Mouse (Mus musculus): Measurements from ENCODE around the gene Hnf4a. TPM values are rescaled to one million over a fixed set of nuclear protein-coding genes. Genes with fewer than 3 reads are reported as not detected.

The Hnf4a gene
- polyA plus RNA-seq, 1 experiment from 2014 or later = not detected

- Histone ChIP-seq H3K27ac (no peak within 1 kb of the TSS), H3K27me3 (peaks cover 5% of the 10 kb centered on the region; the same call in 1 of the 2 replicates)
Observed at GRCm38 (mm10) chr2:163492018-163492417, 14.6 kb upstream of the Hnf4a start, which contains the start of gene R3hdml. Gene R3hdml (plus strand): TSS chr2:163492318.

GRCm38 (mm10) chr2:163493031-163493430 is 13.6 kb upstream of the Hnf4a start:
- H3K4me1 ChIP-seq = 0 out of 2 replicates have a peak, but pooled peaks cover 10% of the 10 kb centered on the region

More at GRCm38 (mm10) chr2:163492018-163492417, 14.6 kb upstream of the Hnf4a start, which contains the start of gene R3hdml:
- Histone ChIP-seq H3K4me1 (0 out of 2 replicates have a peak, but pooled peaks cover 10% of the 10 kb centered on the region), H3K9ac (no peak within 1 kb of the TSS), H3K9me3 (no peaks in the 10 kb centered on the region), H3K4me3 (no peak within 1 kb of the TSS), H3K36me3 (no peaks in the 10 kb centered on the region), H3K4me2 (replicated peaks) (no peak within 1 kb of the TSS)
- WGBS = 68% methylated on average over 5 of the region's 5 CpGs
- no peak for ATAC-seq (ENCODE audit: insufficient number of reproducible peaks, insufficient read depth, low FRiP score, low TSS enrichment)

GRCm38 (mm10) chr2:163493976-163494375 is 12.6 kb upstream of the Hnf4a start:
- Histone ChIP-seq H3K9ac (no peak overlapping the region), H3K9me3 (no peaks in the 10 kb centered on the region), H3K27me3 (peaks cover 5% of the 10 kb centered on the region; the same call in 1 of the 2 replicates), H3K4me1 (0 out of 2 replicates have a peak, but pooled peaks cover 10% of the 10 kb centered on the region), H3K36me3 (no peaks in the 10 kb centered on the region), H3K4me2 (replicated peaks) (no peak overlapping the region), H3K27ac (no peak overlapping the region), H3K4me3 (no peak overlapping the region)
- 50% methylated on average over 5 of the region's 5 CpGs for WGBS
- ATAC-seq (ENCODE audit: insufficient number of reproducible peaks, insufficient read depth, low FRiP score, low TSS enrichment) = no peak

More at GRCm38 (mm10) chr2:163493031-163493430, 13.6 kb upstream of the Hnf4a start:
- Histone ChIP-seq H3K36me3 (no peaks in the 10 kb centered on the region), H3K9me3 (no peaks in the 10 kb centered on the region), H3K4me3 (no peak overlapping the region), H3K27ac (no peak overlapping the region), H3K27me3 (peaks cover 5% of the 10 kb centered on the region; the same call in 1 of the 2 replicates), H3K4me2 (replicated peaks) (no peak overlapping the region), H3K9ac (no peak overlapping the region)
- WGBS = 18% methylated on average over 5 of the region's 5 CpGs
- no peak for ATAC-seq (ENCODE audit: insufficient number of reproducible peaks, insufficient read depth, low FRiP score, low TSS enrichment)

GRCm38 (mm10) chr2:163494456-163494855 is 12.2 kb upstream of the Hnf4a start:
- ATAC-seq (ENCODE audit: insufficient number of reproducible peaks, insufficient read depth, low FRiP score, low TSS enrichment) = no peak
- no peak overlapping the region for H3K9ac ChIP-seq
- no peaks in the 10 kb centered on the region for H3K9me3 ChIP-seq
- no peaks in the 10 kb centered on the region for H3K36me3 ChIP-seq
- no peak overlapping the region for H3K4me3 ChIP-seq
- WGBS = 44% methylated on average over 6 of the region's 6 CpGs
- H3K4me2 ChIP-seq (replicated peaks) = no peak overlapping the region
- H3K4me1 ChIP-seq = 0 out of 2 replicates have a peak, but pooled peaks cover 10% of the 10 kb centered on the region
- H3K27ac ChIP-seq = no peak overlapping the region
- peaks cover 5% of the 10 kb centered on the region; the same call in 1 of the 2 replicates for H3K27me3 ChIP-seq

DNA sequence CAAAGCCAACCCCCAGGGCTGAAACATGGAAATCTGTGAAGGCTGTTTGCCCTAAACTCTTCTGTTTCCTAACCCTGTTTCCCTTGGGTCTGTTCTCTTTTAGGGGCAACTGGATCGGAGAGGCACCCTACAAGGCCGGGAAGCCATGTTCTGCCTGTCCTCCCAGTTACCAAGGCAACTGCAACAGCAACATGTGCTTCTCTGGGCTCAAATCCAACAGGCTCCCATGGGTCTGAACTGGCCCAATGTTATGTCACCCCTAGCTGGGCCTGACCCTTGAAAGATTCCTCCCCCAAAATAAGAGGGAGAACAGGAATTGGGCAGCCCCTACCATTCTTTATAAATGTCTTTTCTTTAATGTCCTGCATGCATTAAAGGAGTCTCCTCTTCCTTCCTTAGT is 4.4 kb upstream of the Hnf4a start:
- H3K4me1 ChIP-seq = no peaks in the 10 kb centered on the region
- no peaks in the 10 kb centered on the region for H3K36me3 ChIP-seq
- H3K9ac ChIP-seq = no peak overlapping the region
- no peak overlapping the region for H3K27ac ChIP-seq
- ATAC-seq (ENCODE audit: insufficient number of reproducible peaks, insufficient read depth, low FRiP score, low TSS enrichment) = no peak
- WGBS = 83% methylated on average over 2 of the region's 2 CpGs
- H3K4me2 ChIP-seq (replicated peaks) = no peak overlapping the region
- no peaks in the 10 kb centered on the region for H3K27me3 ChIP-seq
- H3K9me3 ChIP-seq = no peaks in the 10 kb centered on the region
- no peak overlapping the region for H3K4me3 ChIP-seq

DNA sequence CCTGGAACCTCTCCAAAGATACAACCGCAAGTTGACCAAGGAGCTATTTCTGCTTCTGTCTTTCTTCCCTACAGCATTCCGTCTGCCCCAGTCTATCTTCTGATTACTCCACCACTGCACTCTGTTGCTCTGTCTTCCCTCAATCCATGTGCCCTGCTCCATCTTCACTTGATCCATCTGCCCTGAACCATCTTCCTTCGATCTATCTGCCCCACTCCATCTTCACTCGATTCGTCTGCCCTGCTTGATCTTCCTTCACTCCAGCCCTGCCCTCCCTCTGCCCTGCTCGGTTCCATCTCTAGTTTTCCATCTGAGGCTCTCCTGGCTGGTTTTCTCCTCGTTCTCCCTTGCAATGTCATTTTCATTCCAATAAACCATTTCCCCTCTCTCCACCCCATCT is 3.4 kb upstream of the Hnf4a start:
- Histone ChIP-seq H3K4me3 (no peak overlapping the region), H3K9ac (no peak overlapping the region), H3K27ac (no peak overlapping the region), H3K27me3 (no peaks in the 10 kb centered on the region), H3K36me3 (no peaks in the 10 kb centered on the region), H3K4me2 (replicated peaks) (no peak overlapping the region), H3K4me1 (no peaks in the 10 kb centered on the region), H3K9me3 (no peaks in the 10 kb centered on the region)
- WGBS = 75% methylated on average over 7 of the region's 7 CpGs
- no peak for ATAC-seq (ENCODE audit: insufficient number of reproducible peaks, insufficient read depth, low FRiP score, low TSS enrichment)

DNA sequence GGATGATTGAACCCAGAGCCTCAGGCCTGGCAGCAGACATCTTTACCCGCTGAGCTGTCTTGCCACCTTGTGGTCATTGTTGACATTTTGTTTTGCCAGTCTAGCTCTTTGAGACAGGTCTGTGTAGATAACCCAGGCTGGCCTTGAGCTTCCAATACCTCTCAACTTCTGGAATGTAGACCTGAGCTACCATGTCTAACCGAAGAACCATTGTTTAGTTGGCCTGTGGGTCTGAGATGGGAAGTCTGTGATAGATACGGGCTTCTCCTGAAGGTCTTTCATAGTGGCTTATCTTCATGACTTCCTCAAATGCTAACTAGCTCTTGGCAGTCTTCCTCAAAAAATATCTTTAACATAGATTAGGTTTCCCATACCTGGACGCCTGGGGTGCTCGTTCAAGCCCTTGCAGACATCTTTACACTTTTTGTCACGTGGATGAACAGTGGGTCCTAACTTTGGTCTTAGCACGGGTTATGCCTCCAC is 19.2 kb downstream of the Hnf4a start:
- Histone ChIP-seq H3K4me1 (no peaks in the 10 kb centered on the region), H3K4me3 (no peak overlapping the region), H3K27ac (no peak overlapping the region), H3K36me3 (no peaks in the 10 kb centered on the region), H3K27me3 (no peaks in the 10 kb centered on the region), H3K9me3 (no peaks in the 10 kb centered on the region), H3K4me2 (replicated peaks) (no peak overlapping the region), H3K9ac (no peak overlapping the region)
- WGBS = 89% methylated on average over 7 of the region's 7 CpGs
- no peak for ATAC-seq (ENCODE audit: insufficient number of reproducible peaks, insufficient read depth, low FRiP score, low TSS enrichment)

- Histone ChIP-seq H3K9ac (no peak overlapping the region), H3K4me3 (no peak overlapping the region), H3K4me1 (no peaks in the 10 kb centered on the region), H3K4me2 (replicated peaks) (no peak overlapping the region), H3K36me3 (no peaks in the 10 kb centered on the region), H3K27me3 (no peaks in the 10 kb centered on the region), H3K9me3 (no peaks in the 10 kb centered on the region), H3K27ac (no peak overlapping the region)
- 86% methylated on average over 2 of the region's 2 CpGs for WGBS
- ATAC-seq (ENCODE audit: insufficient number of reproducible peaks, insufficient read depth, low FRiP score, low TSS enrichment) = no peak
Observed at GRCm38 (mm10) chr2:163527497-163527896, 20.9 kb downstream of the Hnf4a start.

DNA sequence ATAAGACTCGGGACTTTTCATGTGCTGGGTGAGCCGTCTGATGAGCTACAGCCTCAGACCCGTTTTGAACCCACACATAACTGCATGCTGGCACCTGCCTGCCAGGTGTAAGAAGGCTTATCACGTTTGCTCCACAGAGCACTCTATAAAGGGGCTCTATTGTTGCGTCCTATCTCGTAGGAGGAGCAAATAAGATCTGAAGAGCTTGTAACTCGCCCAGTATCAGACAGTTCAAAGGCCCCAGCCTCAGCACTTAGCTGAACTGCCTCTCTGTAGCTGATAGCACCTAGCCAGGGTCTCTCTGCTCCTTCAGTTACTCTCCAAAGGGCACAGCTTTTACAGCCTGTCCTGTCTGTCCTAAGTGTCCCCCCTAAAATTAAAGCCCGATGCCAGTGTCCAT is 23.8 kb downstream of the Hnf4a start:
- Histone ChIP-seq H3K4me3 (no peak overlapping the region), H3K27ac (no peak overlapping the region), H3K9me3 (no peaks in the 10 kb centered on the region), H3K36me3 (no peaks in the 10 kb centered on the region), H3K4me1 (no peaks in the 10 kb centered on the region), H3K27me3 (0 out of 2 replicates have a peak, but pooled peaks cover 3% of the 10 kb centered on the region), H3K4me2 (replicated peaks) (no peak overlapping the region), H3K9ac (no peak overlapping the region)
- no peak for ATAC-seq (ENCODE audit: insufficient number of reproducible peaks, insufficient read depth, low FRiP score, low TSS enrichment)
- WGBS = 58% methylated on average over 8 of the region's 8 CpGs

GRCm38 (mm10) chr2:163531917-163532316 is 25.3 kb downstream of the Hnf4a start:
- 8% methylated on average over 9 of the region's 9 CpGs for WGBS
- no peak for ATAC-seq (ENCODE audit: insufficient number of reproducible peaks, insufficient read depth, low FRiP score, low TSS enrichment)

GRCm38 (mm10) chr2:163533226-163533625 is 26.6 kb downstream of the Hnf4a start:
- no peaks in the 10 kb centered on the region for H3K9me3 ChIP-seq
- WGBS = 87% methylated on average over 9 of the region's 9 CpGs
- no peaks in the 10 kb centered on the region for H3K36me3 ChIP-seq
- H3K27ac ChIP-seq = no peak overlapping the region
- no peak overlapping the region for H3K4me2 ChIP-seq (replicated peaks)
- no peak for ATAC-seq (ENCODE audit: insufficient number of reproducible peaks, insufficient read depth, low FRiP score, low TSS enrichment)
- no peak overlapping the region for H3K4me3 ChIP-seq
- no peaks in the 10 kb centered on the region for H3K4me1 ChIP-seq
- H3K27me3 ChIP-seq = 0 out of 2 replicates have a peak, but pooled peaks cover 6% of the 10 kb centered on the region
- H3K9ac ChIP-seq = no peak overlapping the region

More at GRCm38 (mm10) chr2:163531917-163532316, 25.3 kb downstream of the Hnf4a start:
- Histone ChIP-seq H3K4me3 (no peak overlapping the region), H3K9ac (no peak overlapping the region), H3K9me3 (no peaks in the 10 kb centered on the region), H3K4me2 (replicated peaks) (no peak overlapping the region), H3K4me1 (no peaks in the 10 kb centered on the region), H3K27ac (no peak overlapping the region), H3K36me3 (no peaks in the 10 kb centered on the region), H3K27me3 (0 out of 2 replicates have a peak, but pooled peaks cover 6% of the 10 kb centered on the region)

DNA sequence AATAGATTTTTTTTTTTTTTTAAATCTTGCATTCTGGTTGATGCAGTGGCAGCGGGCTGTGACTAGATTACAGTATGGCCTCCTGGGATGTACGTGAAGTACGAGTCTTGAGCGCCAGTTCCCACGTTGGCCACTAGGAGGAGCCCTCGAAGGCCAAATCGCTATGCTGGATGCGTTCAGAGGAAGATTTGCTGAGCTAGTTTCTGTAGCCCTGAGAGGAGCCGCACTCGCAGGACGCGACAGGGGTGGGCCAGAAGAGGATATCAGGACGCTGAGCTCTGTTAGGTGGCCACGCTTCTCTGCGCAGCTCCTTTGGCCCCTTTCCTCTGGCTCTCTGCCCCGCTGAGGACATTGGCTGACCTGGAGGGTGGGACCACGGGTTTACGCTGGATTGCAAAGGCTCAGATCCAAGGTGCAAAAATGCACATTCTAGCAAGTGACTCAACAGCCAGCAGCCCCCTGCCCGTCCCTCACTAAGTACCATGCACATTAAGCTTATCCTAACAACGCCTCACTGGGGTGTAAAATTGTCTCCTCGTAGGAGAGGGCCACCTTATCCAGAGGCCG is 28.4 kb downstream of the Hnf4a start:
- no peaks in the 10 kb centered on the region for H3K9me3 ChIP-seq
- WGBS = 13% methylated on average over 22 of the region's 22 CpGs
- peak overlapping the region; percentile 47 for H3K4me2 ChIP-seq (replicated peaks)
- no peak; the same call in 1 of the 2 replicates for ATAC-seq (ENCODE audit: insufficient number of reproducible peaks, insufficient read depth, low FRiP score, low TSS enrichment)
- H3K27ac ChIP-seq = no peak overlapping the region
- H3K9ac ChIP-seq = no peak overlapping the region
- no peaks in the 10 kb centered on the region for H3K4me1 ChIP-seq
- peak overlapping the region; percentile 15; the same call in 1 of the 2 replicates for H3K4me3 ChIP-seq
- 0 out of 2 replicates have a peak, but pooled peaks cover 6% of the 10 kb centered on the region for H3K27me3 ChIP-seq
- no peaks in the 10 kb centered on the region for H3K36me3 ChIP-seq

All from embryonic facial prominence, embryonic 12.5 days (tissue).